Mouse (Mus musculus) megakaryocyte, embryonic 14.5 days (primary cell): Measurements from ENCODE around the gene Gigyf1. TPM values are rescaled to one million over a fixed set of nuclear protein-coding genes. Genes with fewer than 3 reads are reported as not detected.

Experiments used
- H3K27me3 ChIP-seq: replicated peaks from 2 replicates; pipeline ENCODE3; 2012; ENCODE audit warnings: inconsistent platforms
- H3K36me3 ChIP-seq: replicated peaks from 2 replicates; pipeline ENCODE3; 2012; ENCODE audit warnings: low read length, inconsistent platforms, mixed read lengths
- H3K4me1 ChIP-seq: 2 replicates; pipeline ENCODE4 v1.6.1; 2012; ENCODE audit warnings: inconsistent platforms
- H3K4me3 ChIP-seq: replicated peaks from 2 replicates; pipeline ENCODE3; 2012; ENCODE audit warnings: moderate library complexity, mild to moderate bottlenecking, inconsistent platforms
- H3K9me3 ChIP-seq: 2 replicates; pipeline ENCODE4 v1.6.1; 2012; ENCODE audit warnings: inconsistent platforms
- FLI1 ChIP-seq: IDR thresholded peaks from 2 replicates; pipeline ENCODE4 v1.6.1; 2012; ENCODE audit warnings: low read length, inconsistent platforms, mixed read lengths
- GATA1 ChIP-seq: IDR thresholded peaks from 3 replicates; pipeline ENCODE4 v1.6.1; 2012; ENCODE audit warnings: mixed read lengths, low read length, inconsistent platforms, borderline replicate concordance
- polyA plus RNA-seq: library from polyadenylated mRNA; stranded (reverse); fragments of >175 nt; gene quantifications from 2 replicates; pipeline ENCODE4 v1.2.3, GENCODE M21; 2012; ENCODE audit warnings: low replicate concordance; ENCODE audit not compliant: insufficient read depth

Gigyf1 gene
- polyA plus RNA-seq, 1 experiment: 15.3 TPM

- peaks cover 30% of the 10 kb centered on the region for H3K4me1 ChIP-seq
Measured at GRCm38 (mm10) chr5:137525511-137525910, 7.2 kb downstream of the Gigyf1 start.

DNA sequence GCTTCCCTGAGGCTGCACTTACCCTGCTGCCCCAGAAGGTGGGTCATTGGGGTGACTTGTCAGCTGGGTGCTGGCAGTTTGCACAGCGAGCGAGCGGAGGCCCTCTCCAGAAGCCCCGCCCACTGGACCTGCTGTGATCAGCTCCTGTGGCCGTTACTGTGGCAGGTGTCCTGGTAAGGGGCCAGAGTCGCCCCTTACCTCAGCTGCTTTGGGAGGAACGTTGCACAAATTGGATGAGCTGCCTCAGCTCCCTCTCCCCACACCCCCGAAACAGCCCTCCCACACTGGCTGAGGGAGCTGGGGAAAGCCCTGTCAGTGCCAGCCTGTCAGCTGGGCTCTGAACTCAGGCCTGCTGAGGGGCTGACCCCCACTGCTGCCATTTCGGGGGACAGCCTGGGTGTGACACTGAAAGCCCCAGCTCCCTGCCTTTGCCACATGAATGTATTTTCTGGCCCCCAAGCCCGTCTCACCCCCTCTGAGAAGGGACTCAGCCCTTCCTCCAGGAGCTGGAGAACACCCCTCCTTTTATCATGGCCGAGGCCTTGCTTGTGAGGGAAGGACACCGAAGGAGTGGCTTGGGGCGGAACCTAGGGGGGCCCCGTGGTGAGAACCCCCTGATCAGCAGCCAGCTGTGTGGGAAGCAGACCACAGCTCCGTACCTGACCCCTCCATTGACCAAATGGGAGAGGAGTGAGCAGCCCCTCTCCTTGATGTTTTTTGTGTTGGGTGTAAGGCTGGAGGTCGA is 8.0 kb downstream of the Gigyf1 start:
- Histone ChIP-seq H3K4me1 (peaks cover 39% of the 10 kb centered on the region), H3K27me3 (no peaks in the 10 kb centered on the region), H3K36me3 (peaks cover 93% of the 10 kb centered on the region), H3K4me3 (no peak overlapping the region), H3K9me3 (no peaks in the 10 kb centered on the region)
- TF ChIP-seq FLI1 (no peak), GATA1 (no peak)

More at GRCm38 (mm10) chr5:137525511-137525910, 7.2 kb downstream of the Gigyf1 start:
- no peaks in the 10 kb centered on the region for H3K9me3 ChIP-seq
- TF ChIP-seq GATA1: no peak
- TF ChIP-seq FLI1: no peak
- peaks cover 99% of the 10 kb centered on the region for H3K36me3 ChIP-seq
- no peaks in the 10 kb centered on the region for H3K27me3 ChIP-seq
- no peak overlapping the region for H3K4me3 ChIP-seq

DNA sequence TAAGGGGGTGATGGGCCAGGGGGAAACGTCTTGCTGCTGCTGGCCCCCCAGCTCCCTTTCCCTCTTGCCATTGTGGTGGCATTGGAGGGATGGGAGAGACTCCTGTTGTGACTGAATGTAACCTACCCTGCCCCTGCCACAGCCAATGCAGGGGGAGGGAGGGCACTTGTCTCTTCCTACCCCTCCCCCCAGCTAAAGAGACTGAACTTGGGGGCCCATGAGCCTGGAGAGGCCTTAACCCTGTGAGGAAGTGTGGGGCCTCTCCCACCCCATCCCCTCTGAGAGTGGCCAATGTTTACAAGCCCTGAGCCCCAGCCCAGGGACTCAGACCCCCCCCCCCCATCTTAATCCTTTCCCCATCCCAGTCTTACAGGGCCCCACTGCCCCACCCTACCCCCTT is 9.1 kb downstream of the Gigyf1 start:
- no peaks in the 10 kb centered on the region for H3K27me3 ChIP-seq
- no peak overlapping the region for H3K4me3 ChIP-seq
- peaks cover 39% of the 10 kb centered on the region for H3K4me1 ChIP-seq
- H3K36me3 ChIP-seq: peaks cover 83% of the 10 kb centered on the region
- no peak for TF ChIP-seq GATA1
- no peak for TF ChIP-seq FLI1
- no peaks in the 10 kb centered on the region for H3K9me3 ChIP-seq

- Histone ChIP-seq H3K9me3 (no peaks in the 10 kb centered on the region), H3K4me1 (peaks cover 39% of the 10 kb centered on the region), H3K27me3 (no peaks in the 10 kb centered on the region), H3K4me3 (peak overlapping the region; percentile 54), H3K36me3 (peaks cover 73% of the 10 kb centered on the region)
- no peak for TF ChIP-seq FLI1
Measured at GRCm38 (mm10) chr5:137528247-137528968, 10.1 kb downstream of the Gigyf1 start.

DNA sequence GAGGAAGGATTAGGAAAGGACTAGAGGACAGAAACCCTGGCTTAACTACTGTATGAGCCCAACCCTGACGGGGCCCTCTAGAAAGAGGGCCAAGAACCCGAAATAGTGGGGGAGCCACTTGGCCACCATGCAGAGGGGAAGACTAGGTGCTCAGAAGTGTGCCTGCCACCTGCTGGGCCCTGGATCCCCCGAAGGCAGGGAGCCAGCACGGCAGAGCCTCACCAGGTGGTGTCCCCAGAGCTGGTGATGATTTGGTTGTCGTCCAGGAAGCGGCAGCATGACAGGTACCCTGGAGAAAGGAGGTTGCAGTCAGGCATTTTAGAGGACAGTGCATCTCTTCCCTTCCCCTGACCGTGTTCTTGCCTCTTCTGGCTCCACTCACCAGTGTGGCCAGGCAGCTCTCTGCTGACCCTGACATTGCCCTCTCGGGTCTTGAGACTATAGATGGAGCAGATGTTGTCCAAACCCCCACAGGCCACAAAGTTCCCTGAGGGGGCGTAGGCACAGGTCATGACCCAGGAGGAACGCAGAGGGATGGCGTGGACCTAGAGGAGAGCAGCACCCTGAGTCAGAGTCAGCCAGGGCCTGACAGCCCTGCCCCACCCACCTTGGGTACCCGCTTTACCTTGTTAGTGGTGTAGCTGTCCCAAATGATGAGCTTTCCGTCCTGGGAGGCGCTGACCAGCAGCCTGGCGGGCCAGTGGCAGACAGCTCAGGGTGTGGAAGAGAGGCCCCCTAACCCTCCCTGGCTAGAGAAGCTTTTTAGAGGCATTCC is 11.1 kb downstream of the Gigyf1 start:
- peaks cover 63% of the 10 kb centered on the region for H3K36me3 ChIP-seq
- H3K27me3 ChIP-seq: no peaks in the 10 kb centered on the region
- peaks cover 43% of the 10 kb centered on the region for H3K4me1 ChIP-seq
- peak overlapping the region; percentile 4 for H3K4me3 ChIP-seq
- TF ChIP-seq GATA1 (no peak), FLI1 (no peak)
- no peaks in the 10 kb centered on the region for H3K9me3 ChIP-seq

GRCm38 (mm10) chr5:137530075-137530474 is 11.7 kb downstream of the Gigyf1 start:
- peaks cover 49% of the 10 kb centered on the region for H3K4me1 ChIP-seq
- no peak for TF ChIP-seq FLI1
- no peaks in the 10 kb centered on the region for H3K9me3 ChIP-seq
- no peaks in the 10 kb centered on the region for H3K27me3 ChIP-seq
- peaks cover 56% of the 10 kb centered on the region for H3K36me3 ChIP-seq
- H3K4me3 ChIP-seq: peak overlapping the region; percentile 99

- H3K36me3 ChIP-seq: peaks cover 49% of the 10 kb centered on the region
- no peak for TF ChIP-seq FLI1
- no peak for TF ChIP-seq GATA1
- H3K4me3 ChIP-seq: peak overlapping the region; percentile 99
- H3K4me1 ChIP-seq: peaks cover 54% of the 10 kb centered on the region
- no peaks in the 10 kb centered on the region for H3K9me3 ChIP-seq
- no peaks in the 10 kb centered on the region for H3K27me3 ChIP-seq
Measured at GRCm38 (mm10) chr5:137530588-137531413, 12.5 kb downstream of the Gigyf1 start.

- Histone ChIP-seq H3K4me3 (peak overlapping the region; percentile 99), H3K4me1 (peaks cover 54% of the 10 kb centered on the region), H3K36me3 (peaks cover 41% of the 10 kb centered on the region), H3K9me3 (peaks cover 4% of the 10 kb centered on the region), H3K27me3 (peaks cover 3% of the 10 kb centered on the region)
- TF ChIP-seq FLI1 (no peak), GATA1 (no peak)
Measured at GRCm38 (mm10) chr5:137531414-137532130, 13.2 kb downstream of the Gigyf1 start.
